Mouse (Mus musculus): Measurements from ENCODE around the gene Apbb2. TPM values are rescaled to one million over a fixed set of nuclear protein-coding genes. Genes with fewer than 3 reads are reported as not detected.

The Apbb2 gene
- polyA plus RNA-seq, 1 experiment from 2014 or later = 52.6 TPM

GRCm38 (mm10) chr5:66572086-66572855 is 46.3 kb downstream of the Apbb2 start:
- 62% methylated on average over 13 of the region's 13 CpGs for WGBS
- no peak for ATAC-seq (ENCODE audit: insufficient read depth, low FRiP score, low TSS enrichment)

DNA sequence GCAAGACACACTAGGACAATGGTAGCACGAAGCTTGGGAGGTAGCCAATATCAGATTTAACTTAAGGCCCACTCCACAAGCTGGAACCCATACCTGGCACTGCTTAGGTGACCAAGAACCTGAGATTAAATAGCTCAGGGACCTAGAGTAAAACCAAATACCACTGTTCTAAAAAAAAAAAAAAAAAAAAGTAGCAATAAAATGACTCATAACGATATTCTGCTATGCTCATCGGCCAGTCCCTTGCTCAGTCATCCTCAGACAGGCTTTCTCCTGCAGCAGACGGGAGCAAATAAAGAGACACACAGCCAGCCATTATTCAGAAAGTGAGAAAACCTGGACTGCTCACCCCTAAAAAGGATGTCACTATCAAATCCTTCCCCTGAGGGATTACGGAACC is 47.9 kb downstream of the Apbb2 start:
- Histone ChIP-seq H3K4me2 (ENCODE audit: low read depth) (no peak overlapping the region), H3K36me3 (ENCODE audit: control insufficient read depth, insufficient read depth, low read length) (no peaks in the 10 kb centered on the region), H3K9ac (ENCODE audit: low read length) (no peak overlapping the region), H3K27me3 (ENCODE audit: control insufficient read depth, insufficient read depth, low read length) (no peaks in the 10 kb centered on the region), H3K27ac (ENCODE audit: low read depth, low read length) (no peak overlapping the region), H3K9me3 (ENCODE audit: control insufficient read depth, low read length) (no peaks in the 10 kb centered on the region), H3K4me1 (ENCODE audit: control insufficient read depth, insufficient read depth, low read length) (no peaks in the 10 kb centered on the region), H3K4me3 (ENCODE audit: low read depth, low read length) (no peak overlapping the region)
- 96% methylated on average over 5 of the region's 5 CpGs for WGBS
- no peak for ATAC-seq (ENCODE audit: insufficient read depth, low FRiP score, low TSS enrichment)
- no peak for DNase-seq (ENCODE audit: low spot score)

More at GRCm38 (mm10) chr5:66572086-66572855, 46.3 kb downstream of the Apbb2 start:
- H3K4me2 ChIP-seq (ENCODE audit: low read depth) = no peak overlapping the region
- no peak for DNase-seq (ENCODE audit: low spot score)
- no peaks in the 10 kb centered on the region for H3K4me1 ChIP-seq (ENCODE audit: control insufficient read depth, insufficient read depth, low read length)
- no peak overlapping the region for H3K27ac ChIP-seq (ENCODE audit: low read depth, low read length)
- no peaks in the 10 kb centered on the region for H3K27me3 ChIP-seq (ENCODE audit: control insufficient read depth, insufficient read depth, low read length)
- H3K36me3 ChIP-seq (ENCODE audit: control insufficient read depth, insufficient read depth, low read length) = no peaks in the 10 kb centered on the region
- no peaks in the 10 kb centered on the region for H3K9me3 ChIP-seq (ENCODE audit: control insufficient read depth, low read length)
- no peak overlapping the region for H3K9ac ChIP-seq (ENCODE audit: low read length)
- H3K4me3 ChIP-seq (ENCODE audit: low read depth, low read length) = no peak overlapping the region

DNA sequence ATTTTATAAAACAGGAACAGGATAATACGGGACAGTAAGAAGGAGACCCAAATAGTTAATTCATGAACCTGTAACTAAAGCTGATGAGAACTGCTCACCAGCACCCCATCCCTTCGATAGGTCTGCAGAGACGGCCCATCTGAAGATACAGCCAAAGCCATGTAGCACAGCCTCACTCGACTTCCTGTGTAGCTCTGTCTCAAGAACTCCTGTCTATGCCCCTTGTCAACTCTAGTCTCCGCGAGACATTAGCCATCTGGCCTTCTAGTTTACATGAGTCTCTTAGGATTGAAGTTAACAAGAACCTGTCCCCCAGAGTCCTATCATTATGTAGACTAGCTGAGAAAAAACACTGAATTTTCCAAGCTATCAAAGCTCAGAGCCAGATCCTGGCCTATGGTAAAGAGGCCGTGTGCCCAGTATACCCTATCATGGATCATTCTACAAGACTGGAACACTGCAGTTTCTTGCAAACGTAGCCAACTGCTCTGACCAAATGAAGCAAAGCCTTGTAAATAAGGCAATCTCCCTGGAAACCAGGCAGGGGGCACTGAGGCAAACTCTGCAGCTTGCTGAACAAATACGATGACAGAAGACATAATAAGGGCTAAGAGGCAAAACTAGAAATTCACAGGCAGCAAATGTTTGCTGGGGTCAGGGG is 49.3 kb downstream of the Apbb2 start:
- DNase-seq (ENCODE audit: low spot score) (no peak), ATAC-seq (ENCODE audit: insufficient read depth, low FRiP score, low TSS enrichment) (no peak)
- no peak overlapping the region for H3K9ac ChIP-seq (ENCODE audit: low read length)
- H3K4me3 ChIP-seq (ENCODE audit: low read depth, low read length) = no peak overlapping the region
- H3K36me3 ChIP-seq (ENCODE audit: control insufficient read depth, insufficient read depth, low read length) = no peaks in the 10 kb centered on the region
- WGBS = 70% methylated on average over 9 of the region's 9 CpGs
- no peaks in the 10 kb centered on the region for H3K4me1 ChIP-seq (ENCODE audit: control insufficient read depth, insufficient read depth, low read length)
- no peaks in the 10 kb centered on the region for H3K27me3 ChIP-seq (ENCODE audit: control insufficient read depth, insufficient read depth, low read length)
- H3K4me2 ChIP-seq (ENCODE audit: low read depth) = no peak overlapping the region
- no peak overlapping the region for H3K27ac ChIP-seq (ENCODE audit: low read depth, low read length)
- H3K9me3 ChIP-seq (ENCODE audit: control insufficient read depth, low read length) = no peaks in the 10 kb centered on the region

GRCm38 (mm10) chr5:66568002-66568401 is 50.6 kb downstream of the Apbb2 start:
- no peaks in the 10 kb centered on the region for H3K4me1 ChIP-seq (ENCODE audit: control insufficient read depth, insufficient read depth, low read length)
- DNase-seq (ENCODE audit: low spot score) = no peak
- ATAC-seq (ENCODE audit: insufficient read depth, low FRiP score, low TSS enrichment) = no peak

GRCm38 (mm10) chr5:66567424-66567823 is 51.2 kb downstream of the Apbb2 start:
- Histone ChIP-seq H3K4me1 (ENCODE audit: control insufficient read depth, insufficient read depth, low read length) (no peaks in the 10 kb centered on the region), H3K36me3 (ENCODE audit: control insufficient read depth, insufficient read depth, low read length) (no peaks in the 10 kb centered on the region), H3K4me2 (ENCODE audit: low read depth) (no peak overlapping the region), H3K4me3 (ENCODE audit: low read depth, low read length) (no peak overlapping the region), H3K9me3 (ENCODE audit: control insufficient read depth, low read length) (no peaks in the 10 kb centered on the region), H3K9ac (ENCODE audit: low read length) (no peak overlapping the region), H3K27me3 (ENCODE audit: control insufficient read depth, insufficient read depth, low read length) (no peaks in the 10 kb centered on the region), H3K27ac (ENCODE audit: low read depth, low read length) (no peak overlapping the region)
- ATAC-seq (ENCODE audit: insufficient read depth, low FRiP score, low TSS enrichment) (no peak), DNase-seq (ENCODE audit: low spot score) (no peak)
- 93% methylated on average over 6 of the region's 6 CpGs for WGBS

More at GRCm38 (mm10) chr5:66568002-66568401, 50.6 kb downstream of the Apbb2 start:
- H3K27me3 ChIP-seq (ENCODE audit: control insufficient read depth, insufficient read depth, low read length) = no peaks in the 10 kb centered on the region
- H3K9me3 ChIP-seq (ENCODE audit: control insufficient read depth, low read length) = no peaks in the 10 kb centered on the region
- WGBS = 75% methylated on average over 5 of the region's 5 CpGs
- no peak overlapping the region for H3K4me3 ChIP-seq (ENCODE audit: low read depth, low read length)
- H3K27ac ChIP-seq (ENCODE audit: low read depth, low read length) = no peak overlapping the region
- no peak overlapping the region for H3K4me2 ChIP-seq (ENCODE audit: low read depth)
- H3K9ac ChIP-seq (ENCODE audit: low read length) = no peak overlapping the region
- no peaks in the 10 kb centered on the region for H3K36me3 ChIP-seq (ENCODE audit: control insufficient read depth, insufficient read depth, low read length)

DNA sequence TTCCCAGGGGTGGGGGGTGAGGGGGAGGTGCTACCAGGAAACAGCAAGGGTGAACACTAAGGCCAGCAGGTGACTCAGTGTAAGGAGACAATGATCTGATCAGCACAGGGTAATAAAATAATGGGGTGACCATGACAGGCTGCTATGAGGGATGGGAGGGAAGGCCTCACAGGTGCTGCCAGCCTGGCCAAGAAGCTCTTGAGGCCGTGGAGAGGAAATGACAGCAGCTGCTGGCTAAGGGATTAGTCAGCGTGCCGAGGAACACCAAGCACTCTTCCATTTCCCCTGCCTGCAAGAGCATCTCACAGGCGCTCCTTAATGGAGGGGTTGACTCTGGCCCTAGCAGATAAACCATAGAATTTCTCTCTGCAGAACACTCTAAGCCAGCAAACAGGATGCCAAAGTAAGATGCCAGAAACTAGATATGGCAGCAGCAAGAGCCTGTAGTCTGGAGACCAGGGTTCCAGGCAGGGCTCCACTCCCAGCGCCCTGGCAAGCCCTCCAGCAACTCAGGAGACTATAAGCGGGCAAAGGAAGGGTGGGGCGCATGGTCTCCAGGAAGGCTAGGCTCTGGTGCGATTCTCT is 58.9 kb downstream of the Apbb2 start:
- DNase-seq (ENCODE audit: low spot score) (no peak), ATAC-seq (ENCODE audit: insufficient read depth, low FRiP score, low TSS enrichment) (no peak)
- Histone ChIP-seq H3K4me1 (ENCODE audit: control insufficient read depth, insufficient read depth, low read length) (0 out of 2 replicates have a peak, but pooled peaks cover 3% of the 10 kb centered on the region), H3K27me3 (ENCODE audit: control insufficient read depth, insufficient read depth, low read length) (no peaks in the 10 kb centered on the region), H3K4me2 (ENCODE audit: low read depth) (no peak overlapping the region), H3K9ac (ENCODE audit: low read length) (no peak overlapping the region), H3K9me3 (ENCODE audit: control insufficient read depth, low read length) (no peaks in the 10 kb centered on the region), H3K27ac (ENCODE audit: low read depth, low read length) (no peak overlapping the region), H3K4me3 (ENCODE audit: low read depth, low read length) (no peak overlapping the region), H3K36me3 (ENCODE audit: control insufficient read depth, insufficient read depth, low read length) (no peaks in the 10 kb centered on the region)
- 66% methylated on average over 8 of the region's 8 CpGs for WGBS

- Histone ChIP-seq H3K27me3 (ENCODE audit: control insufficient read depth, insufficient read depth, low read length) (no peaks in the 10 kb centered on the region), H3K4me1 (ENCODE audit: control insufficient read depth, insufficient read depth, low read length) (0 out of 2 replicates have a peak, but pooled peaks cover 3% of the 10 kb centered on the region), H3K27ac (ENCODE audit: low read depth, low read length) (no peak overlapping the region), H3K9me3 (ENCODE audit: control insufficient read depth, low read length) (no peaks in the 10 kb centered on the region), H3K36me3 (ENCODE audit: control insufficient read depth, insufficient read depth, low read length) (no peaks in the 10 kb centered on the region), H3K4me3 (ENCODE audit: low read depth, low read length) (no peak overlapping the region), H3K9ac (ENCODE audit: low read length) (no peak overlapping the region), H3K4me2 (ENCODE audit: low read depth) (no peak overlapping the region)
- DNase-seq (ENCODE audit: low spot score) = no peak
- ATAC-seq (ENCODE audit: insufficient read depth, low FRiP score, low TSS enrichment) = no peak
- WGBS = 87% methylated on average over 7 of the region's 7 CpGs
These were observed 60.5 kb downstream of the Apbb2 start for GRCm38 (mm10) chr5:66558094-66558493.

DNA sequence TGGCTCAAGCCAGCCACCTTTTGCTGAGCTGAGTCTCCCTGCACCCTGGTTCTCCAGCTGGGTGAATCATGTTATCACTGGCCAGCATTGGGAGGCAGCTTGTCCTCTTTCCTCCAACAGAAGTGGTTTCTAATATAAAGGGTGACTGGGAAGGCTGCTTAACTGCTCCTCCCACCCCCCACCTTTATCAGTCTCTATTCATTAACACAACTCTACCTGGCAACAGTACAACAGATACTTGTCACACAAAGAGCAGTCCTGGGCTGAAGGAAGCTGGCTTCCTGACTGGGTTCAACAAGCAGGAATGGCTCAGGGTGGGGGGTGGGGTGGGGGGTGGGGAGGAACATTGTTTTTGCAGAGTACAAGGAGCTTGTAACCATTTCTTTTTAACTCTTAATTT is 64.7 kb downstream of the Apbb2 start:
- no peak for DNase-seq (ENCODE audit: low spot score)
- H3K4me2 ChIP-seq (ENCODE audit: low read depth) = no peak overlapping the region
- H3K27ac ChIP-seq (ENCODE audit: low read depth, low read length) = no peak overlapping the region
- H3K9ac ChIP-seq (ENCODE audit: low read length) = no peak overlapping the region
- H3K9me3 ChIP-seq (ENCODE audit: control insufficient read depth, low read length) = no peaks in the 10 kb centered on the region
- no peak overlapping the region for H3K4me3 ChIP-seq (ENCODE audit: low read depth, low read length)
- no peaks in the 10 kb centered on the region for H3K4me1 ChIP-seq (ENCODE audit: control insufficient read depth, insufficient read depth, low read length)
- ATAC-seq (ENCODE audit: insufficient read depth, low FRiP score, low TSS enrichment) = no peak
- no peaks in the 10 kb centered on the region for H3K36me3 ChIP-seq (ENCODE audit: control insufficient read depth, insufficient read depth, low read length)
- no peaks in the 10 kb centered on the region for H3K27me3 ChIP-seq (ENCODE audit: control insufficient read depth, insufficient read depth, low read length)

All from neural tube, embryonic 11.5 days (tissue).